Mouse (Mus musculus) layer of hippocampus, adult 8-10 months (tissue): ENCODE data around the gene Fgfr2. TPM values are rescaled to one million over a fixed set of nuclear protein-coding genes. Genes with fewer than 3 reads are reported as not detected.
A peak's percentile ranks its signal among the peaks of the same experiment; 100 is the strongest.
"Not testable (repeated sequence)": the region's sequence is repeated elsewhere in the genome, so short reads cannot be mapped to it uniquely, and the experiment has no call there.

Source experiments
- DNase-seq, 2 experiments: peaks; one replicate each; pipeline ENCODE4 v3.0.0; 2022; ENCODE audit warnings: low spot score in 2 of 2
- total RNA-seq, 4 experiments: library from RNA; stranded (reverse); gene quantifications; 2 replicates each; pipeline ENCODE4 v1.2.4; 2022

The Fgfr2 gene
- total RNA-seq, 4 experiments from 2014 or later = 60.7 to 72.9 (median 65.8) TPM

DNA sequence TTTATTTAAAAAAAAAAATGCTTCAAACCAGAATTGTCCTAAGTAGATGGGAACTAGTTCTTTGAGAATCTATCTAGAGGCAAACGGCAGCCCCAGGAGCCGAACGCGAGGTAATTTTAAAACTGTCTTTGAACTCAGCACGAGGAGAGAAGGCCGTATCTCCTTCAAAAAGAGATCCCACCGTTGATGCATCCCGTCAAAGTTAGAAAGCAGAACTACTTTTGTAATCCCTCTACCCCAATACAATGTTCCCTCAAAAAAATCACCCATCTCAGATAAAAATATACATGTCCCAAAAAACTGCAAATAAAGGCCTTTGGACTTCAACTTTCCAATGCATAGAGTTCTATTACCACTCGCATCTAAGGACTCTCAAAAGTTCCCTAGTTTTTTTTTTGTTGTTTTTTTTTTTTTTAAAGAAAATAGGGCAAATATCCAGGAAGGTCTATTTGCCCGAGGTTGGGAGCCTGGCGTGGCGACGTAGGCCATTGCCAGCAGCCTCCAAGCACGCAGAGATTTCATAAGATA, 2.0 kb downstream of the Fgfr2 start:
- DNase-seq = no peak

- DNase-seq = no peak
Measured at GRCm38 (mm10) chr7:133120221-133120751, 2.9 kb downstream of the Fgfr2 start.

DNA sequence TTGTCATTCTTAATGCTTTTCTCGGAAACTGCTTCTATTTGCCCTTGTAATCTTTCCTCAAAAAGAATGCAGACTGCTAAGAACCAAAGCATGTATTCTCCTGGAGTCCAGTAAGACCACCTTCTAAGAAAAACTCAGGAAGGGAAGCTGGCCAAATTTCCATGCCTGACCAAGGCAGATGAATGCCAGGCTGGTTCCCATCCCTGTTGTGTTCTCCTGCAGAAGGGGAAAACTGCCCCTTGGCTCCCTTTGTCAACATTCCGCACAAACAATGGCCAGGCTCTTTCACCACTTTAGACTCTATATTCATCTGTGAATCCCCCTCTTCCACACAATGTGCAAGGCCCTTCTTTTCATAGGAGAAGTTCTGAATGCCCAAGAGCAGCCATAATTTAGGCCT, 5.3 kb downstream of the Fgfr2 start:
- no peak for DNase-seq

- DNase-seq = no peak
Measured at GRCm38 (mm10) chr7:133116542-133116941, 6.6 kb downstream of the Fgfr2 start.

- DNase-seq = no peak
Measured at GRCm38 (mm10) chr7:133115886-133116285, 7.3 kb downstream of the Fgfr2 start.

DNA sequence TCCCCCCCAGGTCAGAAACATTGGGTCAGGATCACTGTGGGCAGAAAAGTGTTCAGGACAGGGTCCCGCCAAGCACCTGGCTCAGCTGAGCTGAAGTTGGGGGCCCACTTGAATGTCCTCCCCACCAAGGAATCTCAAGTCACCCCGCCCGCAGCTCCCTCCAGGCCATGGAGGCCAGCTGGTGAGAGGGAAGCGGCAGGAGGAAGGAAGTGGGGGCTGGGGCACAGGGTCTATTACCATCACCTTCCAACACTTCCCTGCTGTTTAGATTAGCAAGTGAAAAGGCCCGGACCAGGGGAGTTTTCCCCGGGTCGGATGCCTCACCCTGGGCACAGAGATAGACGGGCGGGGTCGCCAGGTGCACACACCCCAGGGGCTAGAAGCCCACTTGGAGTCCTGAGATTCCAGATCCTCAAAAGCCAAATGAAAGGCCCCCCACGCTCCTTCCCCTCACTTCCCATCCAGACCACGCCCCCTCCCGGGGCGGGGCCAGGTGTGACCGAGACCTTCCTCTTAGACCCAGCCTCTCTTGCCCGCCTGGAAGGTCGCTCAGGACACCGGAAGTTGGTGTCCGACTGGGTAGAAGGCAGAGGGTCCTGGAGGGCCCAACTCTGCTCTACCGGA, 8.2 kb downstream of the Fgfr2 start:
- DNase-seq = no peak

- no peak for DNase-seq
Measured at GRCm38 (mm10) chr7:133113185-133113895, 9.8 kb downstream of the Fgfr2 start.

- no peak for DNase-seq
Measured at GRCm38 (mm10) chr7:133112351-133112831, 10.8 kb downstream of the Fgfr2 start.

DNA sequence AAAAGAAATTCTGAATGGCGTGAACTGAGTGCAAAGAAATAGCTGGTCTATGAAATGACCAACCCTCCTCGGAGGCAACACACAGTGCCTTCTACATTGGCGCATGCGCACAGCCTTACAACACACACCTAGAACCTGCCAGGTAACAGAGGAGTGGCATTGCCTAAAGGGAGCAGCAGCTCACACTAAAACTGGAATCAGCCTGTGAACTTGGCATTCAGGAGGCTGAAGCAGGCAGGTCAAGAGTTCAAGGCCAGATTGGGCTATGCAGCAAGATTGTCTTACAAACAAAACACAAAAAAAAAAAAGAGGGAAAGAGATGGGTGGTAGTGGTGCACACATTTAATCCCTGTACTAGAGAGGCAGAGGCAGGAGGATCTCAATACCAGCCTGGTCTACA, 13.7 kb downstream of the Fgfr2 start:
- no peak for DNase-seq

- peak in 1 of 2 experiments; percentile 33 for DNase-seq
Measured at GRCm38 (mm10) chr7:133108695-133109094, 14.5 kb downstream of the Fgfr2 start.

DNA sequence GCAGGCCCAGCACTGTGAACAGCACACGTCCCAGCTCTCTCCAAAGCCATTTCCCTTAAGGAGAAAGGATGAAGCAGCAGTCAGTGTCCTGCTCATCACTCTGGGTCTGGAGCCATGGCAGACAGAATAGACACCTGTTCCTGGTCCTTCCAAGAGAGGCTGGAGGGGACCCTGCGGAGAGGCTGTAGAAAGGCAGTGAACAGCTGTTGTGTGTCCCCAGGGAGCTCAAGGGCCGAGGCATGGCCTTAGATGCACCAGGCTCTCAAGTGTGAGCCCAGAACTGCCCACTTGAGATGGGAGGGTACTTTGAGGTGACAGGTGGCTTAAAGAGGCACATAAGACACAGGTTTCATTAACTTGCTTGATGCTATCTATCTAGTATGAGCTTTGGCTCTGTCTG, 20.6 kb downstream of the Fgfr2 start:
- DNase-seq = no peak

DNA sequence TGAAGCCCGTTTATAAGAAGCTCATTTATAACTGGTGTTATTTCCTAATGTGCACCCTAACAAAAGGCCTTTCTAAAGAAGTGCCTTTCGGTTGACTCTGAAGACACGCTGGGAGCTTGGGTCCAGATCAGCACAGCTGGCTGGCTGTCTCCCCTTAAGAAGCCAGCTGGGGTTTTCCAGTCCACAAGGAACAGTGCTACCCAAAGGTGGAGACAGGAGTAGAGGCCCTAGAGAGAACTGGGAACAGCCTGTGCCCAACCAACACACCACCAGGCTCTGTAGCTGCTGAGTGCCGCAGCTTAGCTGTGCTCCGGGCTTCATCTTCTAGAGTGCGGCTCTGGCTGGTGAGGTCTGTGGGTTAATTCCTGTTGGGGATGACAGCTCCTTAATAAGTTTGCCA, 22.1 kb downstream of the Fgfr2 start:
- no peak for DNase-seq

- no peak for DNase-seq
Measured at GRCm38 (mm10) chr7:133100178-133100577, 23.0 kb downstream of the Fgfr2 start.

DNA sequence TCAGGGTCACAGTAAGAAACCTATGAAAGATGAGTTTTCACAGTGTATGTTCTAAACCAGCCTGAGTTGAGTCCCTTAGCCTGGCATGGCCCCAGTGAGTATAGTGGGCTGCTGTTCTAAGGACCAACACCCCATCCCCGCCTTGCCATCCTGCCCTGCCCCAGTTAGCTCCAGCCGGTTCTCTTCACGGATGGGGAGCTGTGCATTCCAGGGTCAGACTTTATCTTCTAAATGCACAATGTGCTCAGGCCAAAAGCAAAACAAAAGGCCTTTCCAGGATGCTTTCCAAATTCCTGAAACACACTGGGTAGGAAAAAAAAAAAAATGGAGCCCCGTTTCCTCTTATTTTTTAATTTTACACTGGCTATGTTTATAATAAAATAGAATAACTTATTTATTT, 23.9 kb downstream of the Fgfr2 start:
- no peak for DNase-seq

GRCm38 (mm10) chr7:133098118-133098793, 24.9 kb downstream of the Fgfr2 start:
- DNase-seq = no peak

DNA sequence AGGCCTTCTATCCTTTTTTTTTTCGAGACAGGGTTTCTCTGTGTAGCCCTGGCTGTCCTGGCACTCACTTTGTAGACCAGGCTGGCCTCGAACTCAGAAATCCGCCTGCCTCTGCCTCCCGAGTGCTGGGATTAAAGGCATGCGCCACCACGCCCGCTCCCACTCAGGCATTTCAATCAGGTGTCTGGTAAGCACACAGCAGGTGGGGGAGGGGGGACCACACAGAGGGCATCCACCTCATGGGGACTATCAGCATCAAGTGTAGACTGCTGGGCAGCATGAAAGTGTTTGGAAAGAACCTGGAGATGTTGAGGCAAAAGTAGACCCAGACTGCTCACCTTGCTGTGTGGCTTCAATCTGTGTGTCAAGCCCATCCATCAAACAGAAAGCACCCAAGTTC, 27.5 kb downstream of the Fgfr2 start:
- DNase-seq = not testable (repeated sequence)

DNA sequence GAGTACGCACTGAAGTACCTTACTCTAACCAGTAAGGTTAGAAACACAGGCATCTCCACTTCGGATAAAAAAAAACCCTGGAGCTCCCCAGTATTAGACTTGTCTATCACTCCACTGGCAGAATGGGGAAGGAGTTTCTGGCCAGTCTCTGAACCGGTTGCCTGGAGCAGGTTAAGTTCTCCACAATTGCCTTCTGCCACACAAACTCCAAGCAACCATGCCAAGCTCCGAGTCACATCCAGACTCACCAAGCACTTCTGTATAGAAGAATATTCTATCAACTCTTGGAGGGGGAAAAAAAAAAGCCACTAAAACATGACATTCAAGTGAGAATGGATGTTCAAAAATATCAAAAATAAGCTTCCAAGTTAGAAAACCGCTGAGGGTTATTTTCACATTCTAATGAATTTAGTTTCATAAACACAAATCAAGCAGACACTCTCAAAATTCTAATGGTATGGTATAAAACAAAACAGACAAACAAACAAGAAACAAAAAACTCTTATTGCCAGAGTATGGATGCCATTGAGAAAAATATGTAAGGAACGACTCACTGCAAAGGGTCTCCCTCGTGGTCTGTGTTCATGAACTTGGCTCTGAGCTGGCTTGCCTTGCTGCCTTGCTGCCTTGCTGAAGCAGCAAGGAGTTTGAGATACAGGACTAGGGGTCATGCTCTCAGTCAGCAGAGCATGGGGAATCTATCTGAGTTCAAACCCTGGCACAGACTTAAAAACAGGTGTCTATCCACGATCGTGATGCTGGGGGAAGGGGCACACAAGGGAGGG, 28.2 kb downstream of the Fgfr2 start:
- DNase-seq = no peak

DNA sequence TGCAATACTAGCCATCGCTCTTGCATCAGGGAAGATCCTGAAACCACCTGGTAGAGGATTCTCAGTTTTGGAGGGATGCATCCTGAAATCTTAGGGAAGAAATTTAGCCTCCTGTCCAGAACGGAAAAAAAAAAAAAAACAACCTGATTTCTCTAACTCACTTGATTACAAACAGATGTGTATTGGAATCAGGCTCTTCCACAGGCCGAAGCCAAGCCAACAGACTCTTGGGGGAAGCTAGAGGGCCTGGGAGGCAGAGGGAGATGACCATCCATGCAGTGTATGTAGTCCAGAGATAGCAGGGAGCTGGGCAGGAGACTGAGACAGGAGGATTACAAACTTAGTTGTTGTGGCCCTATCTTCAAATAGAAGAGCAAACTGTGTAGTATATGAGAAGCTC, 29.0 kb downstream of the Fgfr2 start:
- no peak for DNase-seq

GRCm38 (mm10) chr7:133093731-133094130, 29.4 kb downstream of the Fgfr2 start:
- DNase-seq = no peak

DNA sequence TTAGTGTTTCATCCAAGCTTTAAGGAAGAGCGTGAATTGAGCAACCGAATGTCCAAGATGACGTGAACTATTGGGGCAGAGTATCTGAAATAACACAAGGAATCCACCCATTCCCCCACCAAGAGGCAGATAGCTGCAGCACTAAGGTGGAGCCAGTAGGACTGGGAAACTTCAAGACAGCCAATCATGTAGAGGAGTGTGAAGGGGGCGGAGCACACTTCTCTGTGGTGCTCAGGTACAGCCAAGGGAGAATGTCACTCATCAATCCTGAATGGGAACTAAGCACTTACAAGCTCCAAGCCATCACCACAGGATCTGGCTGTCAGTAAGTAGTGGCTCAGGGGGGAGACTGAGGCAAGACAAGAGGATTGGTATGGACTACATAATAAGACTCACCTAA, 32.5 kb downstream of the Fgfr2 start:
- DNase-seq = no peak

DNA sequence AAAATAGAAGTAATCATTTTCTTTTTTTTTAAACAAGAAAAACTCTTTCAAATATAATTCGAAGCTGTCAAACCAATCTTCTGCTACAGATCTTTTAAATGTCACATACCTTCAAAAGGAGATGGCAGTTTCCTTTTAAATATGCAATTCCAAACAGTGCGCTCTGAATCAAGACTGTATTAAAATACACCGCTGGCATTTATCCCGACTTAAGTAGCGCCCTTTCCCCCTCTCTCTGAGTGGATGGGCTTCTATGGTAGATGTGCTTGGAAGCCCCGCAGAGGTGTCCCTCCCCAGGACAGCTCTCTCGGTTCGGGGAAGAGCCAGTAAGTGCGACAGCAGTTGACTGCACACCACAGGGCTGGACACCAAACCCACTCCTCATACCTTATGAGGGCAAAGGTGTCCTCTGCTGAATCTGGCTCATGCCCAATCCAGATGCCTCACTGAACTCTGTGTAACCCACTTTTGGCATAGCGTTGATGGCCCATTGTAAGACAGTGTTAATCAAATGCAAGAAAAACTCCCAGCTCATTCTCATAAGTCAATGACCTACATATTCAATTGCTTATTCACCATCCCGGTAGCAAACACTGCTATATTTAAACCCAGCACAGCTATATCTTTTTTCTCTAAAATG, 33.4 kb downstream of the Fgfr2 start:
- no peak for DNase-seq
